Mouse (Mus musculus) forebrain, postnatal 0 days (tissue): ENCODE data around the gene Cers2. TPM values are rescaled to one million over a fixed set of nuclear protein-coding genes. Genes with fewer than 3 reads are reported as not detected.

Experiments
- ATAC-seq: fragments of 200-750 bp; cut with Nextera tagmentation; 2 replicates; pipeline ENCODE4 v1.8.0; 2017; ENCODE audit warnings: mild to moderate bottlenecking, moderate library complexity
- DNase-seq: peaks from one replicate; pipeline ENCODE4 v3.0.0-alpha.2; 2015
- H3K27ac ChIP-seq: fragments of 300-500 bp; sonication (generic); 2 replicates; pipeline ENCODE4 v1.5.1; 2014; ENCODE audit warnings: low read depth, mild to moderate bottlenecking, antibody characterized with exemption, low read length, moderate library complexity, mixed read lengths
- H3K27me3 ChIP-seq: fragments of 300-500 bp; sonication (generic); 2 replicates; pipeline ENCODE4 v1.6.1; 2014; ENCODE audit warnings: mild to moderate bottlenecking, low read length, mixed read lengths; ENCODE audit not compliant: insufficient read depth
- H3K36me3 ChIP-seq: fragments of 300-500 bp; sonication (generic); 2 replicates; pipeline ENCODE4 v1.6.1; 2014; ENCODE audit warnings: mild to moderate bottlenecking, moderate library complexity; ENCODE audit not compliant: insufficient read depth
- H3K4me1 ChIP-seq: fragments of 300-500 bp; sonication (generic); 2 replicates; pipeline ENCODE4 v1.6.1; 2014; ENCODE audit warnings: antibody characterized with exemption; ENCODE audit not compliant: insufficient read depth
- H3K4me2 ChIP-seq: fragments of 300-500 bp; sonication (generic); 2 replicates; pipeline ENCODE4 v1.6.1; 2014; ENCODE audit warnings: low read depth, mild to moderate bottlenecking, moderate library complexity
- H3K4me3 ChIP-seq: fragments of 300-500 bp; sonication (generic); 2 replicates; pipeline ENCODE4 v1.5.1; 2014; ENCODE audit warnings: low read depth, low read length, mixed read lengths
- H3K9ac ChIP-seq: fragments of 300-500 bp; sonication (generic); 2 replicates; pipeline ENCODE4 v1.6.1; 2014; ENCODE audit warnings: mild to moderate bottlenecking
- H3K9me3 ChIP-seq: fragments of 300-500 bp; sonication (generic); 2 replicates; pipeline ENCODE4 v1.6.1; 2016; ENCODE audit warnings: low read length
- CTCF ChIP-seq: sonication (generic); IDR thresholded peaks from 2 replicates; pipeline ENCODE4 v1.5.1; 2016; ENCODE audit warnings: antibody characterized with exemption, control low read depth, low read depth
- WGBS: fragments of 180-500 bp; shearing (Covaris S2); extraction: QIAGEN DNeasy Blood & Tissue Kit; methylation state at CpG from one replicate; pipeline ENCODE4 v1.1.7; 2014; 5-methylcytosine and 5-hydroxymethylcytosine counted together
- polyA plus RNA-seq: library from polyadenylated mRNA; unstranded; fragments of >200 nt; fragmentation: Nextera tagmentation; extraction: Ambion mirVana; gene quantifications from 2 replicates; pipeline ENCODE4 v1.2.1, GENCODE M21; 2015
- total RNA-seq: library from RNA; depleted of rRNA; stranded (reverse); fragments of >200 nt; gene quantifications from 2 replicates; pipeline ENCODE4 v1.2.3, GENCODE M21; 2014

The Cers2 gene
- total and polyA plus RNA-seq, 2 experiments from 2014 or later: 59.4 to 77.9 TPM

DNA sequence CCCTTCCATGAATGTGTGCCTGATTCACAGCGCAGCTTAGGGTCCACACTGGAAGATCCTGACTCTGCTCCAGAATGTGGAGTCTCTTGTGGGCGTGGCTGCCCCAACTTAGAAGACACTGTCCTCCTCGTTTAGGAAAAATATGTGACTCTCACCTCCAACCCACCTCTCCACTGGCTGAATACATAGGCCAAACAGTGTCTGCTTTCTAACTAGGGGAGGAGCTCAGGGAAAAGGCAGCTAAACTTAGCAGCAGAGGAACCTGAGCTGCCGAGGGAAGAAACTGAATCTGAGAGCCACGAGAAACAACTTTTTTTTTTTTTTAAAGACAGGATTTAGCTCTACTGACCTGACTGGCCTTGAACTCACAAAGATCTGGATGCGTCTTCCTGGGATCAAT lies 39.4 kb upstream of the Cers2 start:
- H3K4me2 ChIP-seq: no peak overlapping the region
- H3K9me3 ChIP-seq: no peaks in the 10 kb centered on the region
- H3K36me3 ChIP-seq: no peaks in the 10 kb centered on the region; the same call in 1 of the 2 replicates
- TF ChIP-seq CTCF: no peak
- H3K4me1 ChIP-seq: no peaks in the 10 kb centered on the region
- H3K27ac ChIP-seq: no peak overlapping the region
- DNase-seq (no peak), ATAC-seq (no peak)
- 84% methylated on average over 6 of the region's 6 CpGs for WGBS
- no peak overlapping the region for H3K4me3 ChIP-seq
- H3K9ac ChIP-seq: no peak overlapping the region
- H3K27me3 ChIP-seq: no peaks in the 10 kb centered on the region

DNA sequence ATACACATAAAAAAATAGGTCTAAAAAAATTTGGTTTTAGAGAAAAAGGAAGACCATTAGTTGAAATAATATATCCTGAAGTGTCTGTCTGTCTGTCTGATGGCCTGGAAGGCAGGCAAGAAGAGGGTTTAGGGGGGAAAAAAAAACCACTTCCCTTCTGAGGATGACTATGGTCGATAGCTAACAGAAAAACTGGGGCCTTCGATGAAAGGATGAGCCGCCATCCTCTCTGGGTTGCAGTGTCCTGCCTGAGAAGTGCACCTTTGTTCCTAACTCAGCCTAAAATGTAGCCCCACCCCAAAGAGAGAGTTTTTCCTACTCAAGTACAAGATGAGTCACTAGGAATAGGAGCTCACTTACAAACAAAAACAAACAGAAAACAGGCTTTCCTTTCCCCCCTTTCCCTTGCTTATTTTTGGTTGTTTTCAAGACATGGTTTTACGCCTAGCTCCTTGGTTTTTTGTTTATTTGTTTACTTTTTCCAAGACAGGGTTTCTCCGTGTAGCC lies 38.1 kb upstream of the Cers2 start:
- H3K27ac ChIP-seq: no peak overlapping the region
- ATAC-seq (no peak), DNase-seq (no peak)
- H3K9me3 ChIP-seq: no peaks in the 10 kb centered on the region
- H3K4me1 ChIP-seq: no peaks in the 10 kb centered on the region
- H3K4me3 ChIP-seq: no peak overlapping the region
- WGBS: 87% methylated on average over 5 of the region's 5 CpGs
- H3K36me3 ChIP-seq: no peaks in the 10 kb centered on the region; the same call in 1 of the 2 replicates
- TF ChIP-seq CTCF: no peak
- no peak overlapping the region for H3K4me2 ChIP-seq
- no peak overlapping the region for H3K9ac ChIP-seq
- H3K27me3 ChIP-seq: no peaks in the 10 kb centered on the region

DNA sequence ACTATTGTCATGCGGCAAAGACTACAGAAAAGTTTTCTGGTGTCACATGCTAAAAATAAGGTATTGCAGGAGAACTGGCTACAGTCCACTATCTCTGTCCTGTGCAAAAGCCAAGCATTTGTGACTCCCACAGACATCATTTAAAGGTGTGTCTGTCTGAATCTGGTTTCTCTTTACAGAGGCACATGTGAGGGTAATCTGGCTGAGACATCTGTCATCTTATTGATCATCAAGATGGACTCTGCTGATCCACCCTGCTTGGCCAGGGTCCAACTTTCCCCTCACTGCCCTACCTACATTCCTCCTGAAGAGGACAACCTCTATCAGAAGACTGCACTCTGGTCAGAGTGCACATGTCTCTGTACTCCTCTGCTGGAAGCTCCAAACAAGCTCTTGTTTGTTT lies 37.4 kb upstream of the Cers2 start:
- no peak for TF ChIP-seq CTCF
- H3K27ac ChIP-seq: no peak overlapping the region
- H3K4me1 ChIP-seq: no peaks in the 10 kb centered on the region
- no peak overlapping the region for H3K9ac ChIP-seq
- no peaks in the 10 kb centered on the region; the same call in 1 of the 2 replicates for H3K36me3 ChIP-seq
- H3K4me2 ChIP-seq: no peak overlapping the region
- ATAC-seq (no peak), DNase-seq (no peak)
- no peaks in the 10 kb centered on the region for H3K9me3 ChIP-seq
- WGBS: 94% methylated on average over 1 of the region's 1 CpGs
- no peaks in the 10 kb centered on the region for H3K27me3 ChIP-seq
- no peak overlapping the region for H3K4me3 ChIP-seq

DNA sequence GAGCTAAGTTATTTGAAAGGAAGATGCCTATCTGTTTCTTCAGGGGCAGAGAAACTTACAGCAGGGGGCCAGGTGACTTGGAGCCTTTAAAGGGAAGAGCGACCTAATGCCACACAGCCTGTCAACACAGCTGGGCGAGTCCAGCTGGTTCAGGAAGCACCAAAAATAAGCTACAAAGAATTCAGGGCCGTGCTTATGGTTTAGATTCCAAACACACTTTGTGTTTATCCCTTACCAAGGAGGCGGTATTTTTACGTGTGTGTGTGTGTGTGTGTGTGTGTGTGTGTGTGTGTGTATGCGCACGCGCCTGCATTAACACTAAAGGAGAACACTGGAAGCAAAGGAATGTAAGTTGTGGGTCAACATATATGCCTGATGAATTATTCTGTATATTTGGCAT lies 33.8 kb upstream of the Cers2 start:
- peaks cover 11% of the 10 kb centered on the region for H3K4me1 ChIP-seq
- H3K27me3 ChIP-seq: no peaks in the 10 kb centered on the region
- ATAC-seq: no peak
- peak overlapping the region; percentile 66 for H3K4me3 ChIP-seq
- TF ChIP-seq CTCF: no peak
- WGBS: 18% methylated on average over 8 of the region's 8 CpGs
- H3K36me3 ChIP-seq: no peaks in the 10 kb centered on the region
- peak overlapping the region; percentile 83 for H3K27ac ChIP-seq
- H3K4me2 ChIP-seq: peak overlapping the region; percentile 81
- peak overlapping the region; percentile 88 for H3K9ac ChIP-seq
- H3K9me3 ChIP-seq: no peaks in the 10 kb centered on the region
- peak; percentile 63 for DNase-seq

DNA sequence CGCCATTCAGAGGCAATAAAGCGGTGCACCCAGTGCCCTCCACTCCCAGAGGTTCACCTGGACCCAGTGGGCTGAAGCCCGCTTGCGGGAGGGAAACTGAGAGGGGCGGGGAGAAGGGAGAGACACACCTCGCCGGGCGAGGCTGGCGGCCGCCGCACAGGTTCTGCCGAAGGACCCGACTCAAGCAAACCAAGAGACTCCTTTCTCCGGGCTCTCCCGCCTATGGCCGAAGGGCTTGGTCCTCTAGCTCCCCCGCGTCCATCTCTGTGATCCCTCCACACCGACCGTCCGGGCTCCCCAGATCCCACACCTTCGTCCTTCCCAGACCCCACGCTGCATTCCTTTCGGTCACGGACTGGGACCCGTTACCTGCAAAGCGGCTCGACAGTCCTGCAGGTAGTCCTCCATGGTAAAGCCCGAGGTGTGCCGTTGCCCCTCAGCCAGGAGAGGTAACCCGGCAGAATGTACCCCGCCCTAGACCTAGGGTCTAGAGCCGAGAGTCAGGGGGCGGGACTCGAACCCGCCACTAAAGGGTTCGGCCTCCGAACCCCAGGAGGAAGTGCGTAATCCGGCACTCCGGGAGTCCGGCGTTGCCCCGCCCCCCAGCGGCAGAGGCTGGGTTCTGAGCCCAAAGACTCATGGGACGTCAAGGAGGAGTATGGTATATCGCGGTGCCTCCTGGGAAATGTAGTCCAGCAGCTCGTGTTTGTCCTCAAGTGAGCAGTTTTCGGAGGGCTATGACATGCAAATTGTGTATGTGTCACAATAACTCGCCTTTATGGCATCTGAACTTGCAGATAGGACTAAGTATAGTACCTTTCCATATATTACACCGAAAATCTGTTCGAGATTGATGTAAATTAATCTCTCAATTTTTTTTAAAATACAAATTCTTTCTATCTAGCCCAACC lies 33.1 kb upstream of the Cers2 start, which contains the start of the genes Mindy1 and Prune1:
TSS of gene Mindy1 (plus strand) at position 130 of the 911 bp plus-strand sequence.
TSS of gene Prune1 (minus strand) at position 861 of the 911 bp plus-strand sequence.
- no peaks in the 10 kb centered on the region for H3K27me3 ChIP-seq
- peak within 1 kb of the TSS; percentile 81 for H3K4me2 ChIP-seq
- H3K4me1 ChIP-seq: peaks cover 11% of the 10 kb centered on the region
- peak within 1 kb of the TSS; percentile 83 for H3K27ac ChIP-seq
- DNase-seq (peak; percentile 98), ATAC-seq (peak; percentile 96)
- TF ChIP-seq CTCF: peak; percentile 57
- no peaks in the 10 kb centered on the region for H3K36me3 ChIP-seq
- H3K4me3 ChIP-seq: peak within 1 kb of the TSS; percentile 66
- peak within 1 kb of the TSS; percentile 88 for H3K9ac ChIP-seq
- WGBS: under 1% methylated on average over 53 of the region's 53 CpGs
- no peaks in the 10 kb centered on the region for H3K9me3 ChIP-seq

DNA sequence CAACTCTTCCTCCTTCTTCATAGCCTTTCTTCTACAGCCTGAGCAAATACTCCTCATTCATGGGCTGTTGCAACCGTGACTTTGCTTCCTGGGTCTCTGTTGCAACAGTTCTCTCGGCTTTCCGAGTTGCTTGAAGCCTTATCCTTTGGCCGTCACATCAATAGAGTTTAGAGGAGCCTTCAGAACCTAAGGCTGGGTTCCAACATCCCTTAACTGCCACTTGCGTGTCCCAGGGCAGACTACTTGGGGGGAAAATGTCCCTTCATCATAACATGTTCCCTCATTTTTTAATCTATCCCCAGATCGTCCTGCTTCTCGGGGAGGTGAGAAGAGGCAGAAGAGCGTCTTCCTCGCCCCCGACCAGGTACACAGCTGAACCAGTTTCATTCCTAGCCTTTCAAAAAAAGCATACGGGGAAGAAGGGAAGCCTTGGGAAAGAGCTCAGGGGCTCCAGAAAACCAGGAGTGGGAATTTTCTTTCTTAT lies 32.2 kb upstream of the Cers2 start:
- no peak for DNase-seq
- H3K4me2 ChIP-seq: peak overlapping the region; percentile 81
- no peak for ATAC-seq
- WGBS: under 1% methylated on average over 11 of the region's 11 CpGs
- peak overlapping the region; percentile 83 for H3K27ac ChIP-seq
- H3K36me3 ChIP-seq: no peaks in the 10 kb centered on the region
- H3K4me1 ChIP-seq: peaks cover 11% of the 10 kb centered on the region
- H3K27me3 ChIP-seq: no peaks in the 10 kb centered on the region
- H3K4me3 ChIP-seq: peak overlapping the region; percentile 66
- TF ChIP-seq CTCF: no peak
- no peaks in the 10 kb centered on the region for H3K9me3 ChIP-seq
- peak overlapping the region; percentile 74 for H3K9ac ChIP-seq
